Mouse (Mus musculus): Measurements from ENCODE around the gene Adra1b.
A peak's percentile ranks its signal among the peaks of the same experiment; 100 is the strongest.

Gene Adra1b

GRCm38 (mm10) chr11:43901051-43901654 is at the start of gene Adra1b:
Gene Adra1b (minus strand): TSS chr11:43901210.
- DNase-seq: no peak

- DNase-seq: no peak
These were observed 49.3 kb upstream of the Adra1b start for GRCm38 (mm10) chr11:43950274-43950673.

- no peak for DNase-seq
These were observed 42.8 kb upstream of the Adra1b start for GRCm38 (mm10) chr11:43943781-43944180.

GRCm38 (mm10) chr11:43943167-43943566 is 42.2 kb upstream of the Adra1b start:
- DNase-seq: no peak

GRCm38 (mm10) chr11:43940501-43941202 is 39.6 kb upstream of the Adra1b start:
- DNase-seq: no peak

GRCm38 (mm10) chr11:43936023-43936422 is 35.0 kb upstream of the Adra1b start:
- DNase-seq: no peak

- no peak for DNase-seq
These were observed 32.5 kb upstream of the Adra1b start for GRCm38 (mm10) chr11:43933480-43933879.

GRCm38 (mm10) chr11:43933000-43933399 is 32.0 kb upstream of the Adra1b start:
- no peak for DNase-seq

GRCm38 (mm10) chr11:43930191-43930590 is 29.2 kb upstream of the Adra1b start:
- DNase-seq: no peak

GRCm38 (mm10) chr11:43929706-43930105 is 28.7 kb upstream of the Adra1b start:
- no peak for DNase-seq

- no peak for DNase-seq
These were observed 28.2 kb upstream of the Adra1b start for GRCm38 (mm10) chr11:43929178-43929577.

- DNase-seq: no peak
These were observed 26.3 kb upstream of the Adra1b start for GRCm38 (mm10) chr11:43927133-43927815.

GRCm38 (mm10) chr11:43926163-43926562 is 25.2 kb upstream of the Adra1b start:
- DNase-seq: no peak

- DNase-seq: no peak
These were observed 24.6 kb upstream of the Adra1b start for GRCm38 (mm10) chr11:43925584-43925983.

GRCm38 (mm10) chr11:43921701-43922100 is 20.7 kb upstream of the Adra1b start:
- no peak for DNase-seq

GRCm38 (mm10) chr11:43919492-43920055 is 18.6 kb upstream of the Adra1b start:
- no peak for DNase-seq

GRCm38 (mm10) chr11:43914552-43915447 is 13.8 kb upstream of the Adra1b start:
- peak; percentile 34 for DNase-seq

GRCm38 (mm10) chr11:43912136-43912888 is 11.3 kb upstream of the Adra1b start:
- no peak for DNase-seq

- DNase-seq: no peak
These were observed 10.6 kb upstream of the Adra1b start for GRCm38 (mm10) chr11:43911646-43912045.

- no peak for DNase-seq
These were observed 2.3 kb upstream of the Adra1b start for GRCm38 (mm10) chr11:43903351-43903750.

GRCm38 (mm10) chr11:43899696-43900095 is 1.3 kb downstream of the Adra1b start:
- DNase-seq: no peak

GRCm38 (mm10) chr11:43895323-43895722 is 5.7 kb downstream of the Adra1b start:
- no peak for DNase-seq
